Mouse (Mus musculus): Measurements from ENCODE around the gene Arsb.

Gene Arsb

DNA sequence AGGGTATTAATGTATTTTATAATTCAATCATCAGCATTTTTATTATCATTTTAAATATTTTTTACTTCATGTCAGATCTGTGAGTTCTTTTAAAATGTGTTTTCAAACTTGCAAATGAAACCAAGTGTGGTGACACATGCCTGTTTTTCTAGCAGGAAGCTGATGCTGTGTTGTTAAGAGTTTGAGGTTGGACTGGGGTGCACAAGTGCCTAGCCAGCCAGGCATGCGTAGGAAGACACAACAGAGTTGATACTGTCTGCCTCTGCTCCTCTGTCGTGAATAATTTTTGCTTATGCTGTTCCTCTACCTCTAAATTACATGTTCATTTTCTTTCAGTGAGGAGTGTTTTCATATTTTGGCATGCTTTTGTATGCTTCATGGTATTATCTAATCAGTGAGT, 122.7 kb downstream of the Arsb start:
- no peak for DNase-seq

DNA sequence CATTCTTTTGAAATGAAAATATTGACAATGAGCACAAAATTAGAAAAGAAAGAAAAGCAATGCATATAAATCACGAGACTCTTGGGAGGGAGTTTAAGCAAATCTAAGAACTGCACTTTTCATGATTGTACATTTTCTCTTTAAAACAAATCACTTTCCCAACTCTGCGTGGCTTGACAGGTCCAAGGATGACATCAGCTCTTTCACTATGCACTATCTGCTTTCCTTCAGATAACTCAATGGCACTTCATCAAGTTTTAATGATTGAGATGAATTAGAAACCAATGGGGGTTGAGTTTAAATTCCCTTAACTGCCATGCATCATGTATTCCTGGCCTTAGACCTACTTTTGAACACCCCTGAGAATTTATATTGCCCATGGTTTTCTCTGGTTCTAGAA, 124.0 kb downstream of the Arsb start:
- no peak for DNase-seq

DNA sequence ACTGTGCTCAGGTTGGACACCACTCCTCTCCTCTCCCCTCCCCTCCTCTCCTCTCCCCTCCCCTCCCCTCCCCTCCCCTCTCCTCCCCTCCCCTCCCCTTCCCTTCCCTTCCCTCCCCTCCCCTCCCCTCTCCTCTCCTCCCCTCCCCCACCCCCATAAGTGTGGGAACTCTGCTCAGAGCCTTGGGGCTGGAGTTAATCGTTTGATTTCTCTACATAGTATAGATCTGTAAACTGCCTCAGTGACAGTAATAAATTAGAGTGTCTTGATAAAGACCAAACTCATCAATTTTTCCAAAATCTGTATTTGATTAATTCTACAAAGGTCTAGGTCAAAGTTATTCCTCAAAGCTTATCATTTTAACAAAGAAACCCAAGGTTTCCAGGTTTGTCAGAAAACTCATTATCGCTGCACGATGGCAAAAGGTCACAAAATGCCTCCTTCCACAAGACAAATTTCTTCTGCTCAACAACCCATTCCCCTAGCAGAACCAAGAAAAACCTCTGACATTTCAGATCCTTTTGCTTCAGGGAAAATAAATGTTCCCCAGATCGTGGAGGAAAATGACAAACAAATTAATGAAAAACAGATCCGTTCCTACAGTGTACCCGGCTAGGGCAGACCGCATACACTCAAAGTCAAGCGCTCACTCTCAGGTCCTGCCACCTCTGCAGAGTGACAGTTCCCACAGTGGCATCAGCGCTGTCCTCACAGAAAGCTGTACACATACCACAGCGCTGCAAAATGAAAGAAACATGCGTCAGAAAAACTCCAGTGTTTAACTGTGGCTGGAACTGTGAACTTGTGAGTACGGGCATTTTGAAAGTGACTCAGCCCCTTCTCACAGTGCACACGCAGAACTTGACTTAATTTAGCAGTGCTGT, 126.8 kb downstream of the Arsb start:
- DNase-seq: no peak

DNA sequence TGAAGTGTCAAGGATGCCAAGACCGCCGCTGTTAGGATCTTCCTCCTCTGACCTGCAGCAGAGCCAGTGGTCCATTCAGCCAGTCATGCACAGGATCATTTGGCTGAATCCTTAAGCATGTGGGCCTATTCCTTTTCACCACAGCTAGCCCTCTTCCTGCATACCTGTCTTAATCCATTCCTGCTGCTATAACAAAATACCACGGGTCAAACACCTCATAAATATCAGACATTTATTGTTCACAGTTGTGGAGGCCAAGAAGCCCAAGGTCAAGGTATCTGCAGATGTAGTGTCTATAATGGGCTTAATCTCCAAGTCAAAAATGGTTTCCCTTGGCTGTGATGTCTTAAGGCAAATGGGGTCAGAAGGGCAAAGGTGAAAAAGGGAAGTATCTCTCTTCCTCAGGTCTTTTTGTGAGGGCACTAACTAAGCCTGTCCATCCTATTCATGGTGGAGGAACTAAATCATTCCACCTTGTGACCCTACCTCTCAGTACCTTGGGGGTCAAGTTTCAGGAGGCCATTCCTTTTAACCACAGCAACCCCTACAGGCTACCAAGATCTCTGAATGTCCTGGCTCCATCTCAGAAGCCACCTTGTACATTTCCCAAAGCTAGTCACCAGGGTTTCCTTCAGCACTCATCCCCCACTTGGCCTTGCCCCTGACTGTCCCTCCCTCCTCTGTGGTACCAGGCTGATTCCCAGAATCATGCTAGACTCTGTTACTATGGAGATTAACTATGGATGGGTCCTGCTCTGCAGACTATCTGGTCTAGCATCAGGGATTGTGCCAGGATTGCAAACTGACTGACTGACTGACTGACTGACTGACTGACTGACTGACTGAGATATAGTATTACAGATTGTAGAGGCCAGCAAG, 128.2 kb downstream of the Arsb start:
- DNase-seq: no peak

DNA sequence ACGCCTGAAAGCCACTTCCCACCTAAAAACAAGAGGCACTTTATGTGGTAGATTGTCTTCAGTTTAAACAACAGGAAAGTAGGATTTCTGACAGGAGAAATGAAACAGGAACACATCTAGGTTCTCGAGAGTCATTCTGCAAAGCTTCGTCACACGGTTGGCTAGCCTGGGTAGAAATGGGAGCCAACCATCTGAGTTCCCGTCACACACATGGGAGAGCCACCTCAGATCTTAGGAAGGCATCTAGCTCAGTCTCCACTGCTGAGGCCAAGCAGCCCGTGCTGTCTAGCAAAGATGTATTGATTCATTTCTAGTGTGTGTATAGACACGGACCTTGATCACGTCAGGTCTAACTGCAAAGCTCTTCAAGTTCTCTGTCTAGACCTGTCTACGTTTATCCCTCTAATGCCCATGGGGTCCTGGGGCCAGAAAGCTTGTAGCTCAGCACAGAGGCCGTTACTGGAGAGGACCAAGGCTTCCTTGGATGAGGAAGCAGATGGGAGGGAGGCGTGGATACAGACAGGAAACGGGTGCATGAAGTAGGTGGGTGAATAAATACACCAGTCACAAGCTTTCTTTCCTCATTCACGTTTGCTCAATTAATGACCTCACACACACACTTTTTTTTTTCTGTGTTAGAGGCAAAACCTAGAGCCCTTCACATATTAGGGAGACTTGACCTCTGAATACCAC, 129.7 kb downstream of the Arsb start:
- DNase-seq: no peak

DNA sequence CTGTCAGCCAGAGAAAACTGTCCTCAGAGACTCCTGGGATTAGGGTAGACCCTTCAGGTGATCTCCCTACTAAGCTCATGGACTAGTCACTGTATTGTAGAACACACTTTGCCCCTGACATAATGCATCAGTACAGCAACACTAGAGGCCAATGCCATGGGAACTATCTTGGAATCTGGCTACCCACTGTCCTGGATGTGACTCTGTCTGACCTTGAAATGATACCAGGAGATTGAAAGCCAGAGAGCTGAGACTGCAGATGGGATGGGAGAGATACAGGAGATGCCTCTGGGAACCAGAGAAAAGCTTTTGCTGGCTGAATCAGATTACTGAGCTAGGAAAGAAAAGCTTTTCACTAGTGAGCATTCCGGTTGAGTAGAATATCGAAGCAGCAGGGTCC, 130.7 kb downstream of the Arsb start:
- DNase-seq: no peak

DNA sequence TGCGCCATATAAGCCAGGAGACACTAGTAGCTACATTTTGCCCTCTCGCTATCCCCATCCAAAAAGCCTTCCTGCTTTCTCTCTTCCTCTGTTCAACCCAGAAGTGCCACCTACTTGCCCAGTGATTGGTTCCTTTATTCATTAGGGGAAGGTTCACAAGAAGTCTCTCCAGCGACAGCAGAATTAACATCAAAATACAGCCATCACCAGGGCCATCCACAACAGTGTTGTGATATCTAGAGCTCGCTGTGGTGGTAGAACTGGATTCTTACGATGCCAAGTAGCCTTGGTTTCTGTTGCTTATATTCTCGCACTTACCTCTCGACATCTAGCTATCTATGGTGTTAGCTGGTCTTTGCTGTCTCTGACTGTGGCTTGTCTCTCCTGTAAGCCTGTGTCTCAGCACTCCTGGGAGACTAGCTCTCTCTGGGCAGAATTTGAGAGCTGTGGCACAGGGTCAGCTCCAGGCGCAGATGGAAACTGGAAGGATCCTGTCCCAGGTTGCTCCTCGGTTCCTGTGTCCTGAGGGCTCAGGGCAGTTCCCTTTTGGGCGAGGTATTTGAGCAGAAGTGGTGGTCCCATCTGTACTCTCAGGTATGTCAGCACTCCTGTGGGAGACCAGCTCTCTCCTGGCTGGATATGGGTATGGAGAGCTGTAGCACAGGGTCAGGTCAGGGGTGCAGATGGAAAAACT, 135.3 kb downstream of the Arsb start:
- no peak for DNase-seq

DNA sequence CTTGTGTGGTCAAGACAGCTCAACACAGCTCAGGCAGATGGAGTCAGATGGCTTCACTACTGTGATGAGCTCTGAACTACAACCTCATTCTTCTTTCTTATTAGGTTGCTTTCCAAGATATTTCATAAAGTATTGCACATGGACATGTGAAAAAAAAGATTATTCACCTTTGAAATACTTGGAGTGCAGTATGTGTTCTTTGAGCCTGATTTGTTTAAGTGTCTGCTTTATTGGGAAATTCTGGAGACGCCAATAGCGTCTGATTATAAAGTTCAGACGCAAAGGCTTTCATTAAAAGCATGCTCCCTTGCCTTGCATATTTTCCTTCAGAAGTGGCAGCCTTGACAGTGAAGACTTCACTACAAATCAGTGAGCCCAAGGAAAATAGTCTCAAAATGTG, 136.5 kb downstream of the Arsb start:
- no peak for DNase-seq

DNA sequence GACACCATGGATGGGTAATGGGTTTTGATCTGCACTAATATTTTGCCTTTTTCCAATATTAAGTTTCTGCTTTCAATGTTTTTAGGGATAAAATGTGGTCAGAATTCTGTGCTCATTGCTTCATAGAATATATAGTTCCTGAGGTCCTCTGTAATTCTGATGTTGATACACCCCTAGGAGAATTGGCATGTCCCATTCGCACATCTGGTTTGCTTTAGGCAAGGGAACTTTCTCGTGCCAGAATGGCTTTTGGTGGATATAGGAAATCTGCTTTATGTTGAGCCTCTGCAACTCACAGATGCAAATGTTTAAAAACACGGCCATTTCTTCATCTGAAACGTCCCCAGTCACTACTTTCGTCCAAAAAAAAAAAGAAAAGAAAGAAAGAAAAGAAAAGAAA, 138.4 kb downstream of the Arsb start:
- DNase-seq: no peak

DNA sequence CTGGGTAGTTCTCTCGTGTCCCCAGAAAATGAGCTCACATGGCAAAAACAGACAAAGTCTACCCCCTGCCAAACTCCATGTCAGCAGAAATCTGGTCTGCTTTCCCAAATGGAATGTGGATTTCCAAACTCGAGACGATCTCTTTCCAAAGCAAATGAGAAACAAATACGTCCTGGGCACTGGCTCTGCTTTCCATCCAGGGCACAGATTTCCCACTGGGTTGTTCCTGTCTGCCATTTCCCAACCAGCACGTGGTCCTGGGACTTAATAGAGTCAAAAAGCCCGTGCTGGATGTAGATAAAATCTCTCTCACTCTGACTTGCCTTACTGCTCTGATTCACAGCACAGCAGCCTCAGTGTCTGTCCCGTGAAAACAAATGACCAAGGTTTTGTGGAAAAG, 139.6 kb downstream of the Arsb start:
- DNase-seq: peak; percentile 28

DNA sequence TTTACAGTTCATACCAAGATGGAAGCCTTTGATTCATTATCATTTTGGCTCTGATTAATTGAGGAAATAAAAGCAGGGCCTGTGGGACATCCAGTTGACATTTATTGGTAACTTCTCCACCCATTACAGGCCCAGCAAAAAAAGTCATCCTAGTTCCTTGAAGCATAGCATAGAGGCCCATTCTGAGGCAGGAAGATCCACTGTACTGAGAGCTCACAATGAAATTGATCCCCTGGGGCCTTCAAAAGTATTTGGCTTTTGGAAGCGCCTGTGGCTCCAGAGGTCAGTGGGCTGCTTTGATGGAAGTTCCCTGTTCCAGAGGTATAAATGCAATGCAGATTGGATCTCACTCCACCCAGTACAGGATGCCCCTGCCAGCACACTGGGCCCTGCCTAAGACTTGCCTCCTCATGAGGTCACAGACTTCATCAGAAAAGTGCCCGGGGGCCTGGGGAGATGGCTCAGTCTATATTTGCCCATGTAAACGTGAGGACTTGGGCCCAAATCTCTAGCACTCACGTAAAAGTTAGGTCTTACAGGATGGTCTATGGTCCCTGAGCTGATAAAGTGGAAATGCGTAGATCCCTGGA, 141.0 kb downstream of the Arsb start:
- no peak for DNase-seq

DNA sequence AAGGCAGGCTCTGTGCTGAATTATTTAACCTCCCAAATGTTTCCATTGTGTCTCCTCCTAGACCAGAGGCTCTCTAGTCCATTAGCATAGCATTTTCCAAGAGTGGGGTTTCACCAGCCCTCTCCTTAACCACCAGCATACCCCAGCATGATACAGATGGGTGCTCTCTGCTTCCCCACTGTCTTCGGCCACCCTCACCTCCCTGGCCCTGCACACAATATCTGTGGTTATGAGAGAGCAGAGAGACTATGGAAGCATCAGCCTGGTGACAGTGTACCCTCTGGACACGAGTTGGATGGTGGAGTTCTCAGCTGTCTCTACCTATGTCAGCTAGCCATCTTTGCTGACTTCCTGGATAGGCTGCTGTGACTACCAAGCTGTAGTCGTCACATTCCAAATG, 142.8 kb downstream of the Arsb start:
- DNase-seq: no peak

DNA sequence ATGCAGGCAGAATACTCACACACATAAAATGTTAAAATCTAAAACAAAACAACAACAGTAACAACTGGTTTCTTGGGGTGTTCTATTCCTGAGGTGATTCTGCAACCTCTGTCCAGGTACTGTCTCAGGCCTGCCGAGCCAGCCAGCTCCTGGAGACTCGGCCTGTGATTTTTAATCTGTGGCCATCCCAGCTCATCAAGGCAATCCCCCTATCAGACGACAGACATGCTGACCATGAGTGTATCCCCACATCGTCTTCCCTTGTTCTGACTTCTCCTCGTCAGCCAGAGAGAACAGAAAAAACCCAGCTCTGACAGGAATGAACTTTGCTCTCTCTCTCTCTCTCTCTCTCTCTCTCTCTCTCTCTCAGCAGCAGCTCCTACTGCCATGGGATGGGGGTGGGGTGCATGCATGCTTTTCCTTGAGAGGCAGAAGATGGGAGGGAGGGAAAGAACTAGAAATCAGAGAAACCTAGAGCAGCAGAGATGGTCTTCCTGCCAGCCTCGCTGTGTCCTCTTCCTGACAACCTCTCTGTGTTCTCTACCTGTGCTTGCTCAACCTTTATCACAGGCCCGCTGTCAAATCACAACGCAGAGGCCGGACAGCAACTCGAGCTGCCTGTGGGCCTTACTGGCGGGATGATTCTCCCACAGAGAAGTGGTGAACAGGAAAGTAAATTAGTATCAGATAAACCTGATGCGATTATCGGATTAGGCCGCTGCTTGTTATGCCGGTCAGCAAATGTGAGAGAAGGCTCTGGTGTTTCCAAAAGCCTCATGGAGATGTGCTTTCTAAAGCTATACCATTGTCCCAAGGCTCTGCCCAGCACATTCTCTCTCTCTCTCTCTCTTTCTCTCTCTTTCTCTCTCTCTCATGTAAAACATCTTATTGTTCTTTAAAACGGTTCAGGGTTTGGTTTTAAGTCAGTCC, 144.5 kb downstream of the Arsb start:
- peak; percentile 28 for DNase-seq

DNA sequence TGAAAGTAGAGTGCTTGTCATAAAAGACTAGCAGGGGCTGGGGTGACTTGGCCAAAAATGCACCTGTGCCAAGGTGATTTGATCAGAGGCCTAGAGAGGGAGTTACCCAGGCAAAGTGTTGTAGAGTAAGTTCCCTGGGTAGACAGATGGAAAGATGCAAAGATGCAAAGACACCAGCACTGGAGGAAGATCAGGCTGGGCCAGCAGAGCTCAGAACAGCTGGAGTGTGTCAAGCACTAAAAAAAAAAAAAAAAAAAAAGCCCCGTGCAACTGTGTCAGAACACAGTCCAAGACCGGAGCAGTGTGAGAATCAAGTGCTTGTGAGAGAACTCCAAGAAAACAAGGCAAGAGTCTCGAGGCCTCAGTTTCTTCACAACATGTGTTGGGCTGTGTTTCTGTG, 148.1 kb downstream of the Arsb start:
- no peak for DNase-seq

DNA sequence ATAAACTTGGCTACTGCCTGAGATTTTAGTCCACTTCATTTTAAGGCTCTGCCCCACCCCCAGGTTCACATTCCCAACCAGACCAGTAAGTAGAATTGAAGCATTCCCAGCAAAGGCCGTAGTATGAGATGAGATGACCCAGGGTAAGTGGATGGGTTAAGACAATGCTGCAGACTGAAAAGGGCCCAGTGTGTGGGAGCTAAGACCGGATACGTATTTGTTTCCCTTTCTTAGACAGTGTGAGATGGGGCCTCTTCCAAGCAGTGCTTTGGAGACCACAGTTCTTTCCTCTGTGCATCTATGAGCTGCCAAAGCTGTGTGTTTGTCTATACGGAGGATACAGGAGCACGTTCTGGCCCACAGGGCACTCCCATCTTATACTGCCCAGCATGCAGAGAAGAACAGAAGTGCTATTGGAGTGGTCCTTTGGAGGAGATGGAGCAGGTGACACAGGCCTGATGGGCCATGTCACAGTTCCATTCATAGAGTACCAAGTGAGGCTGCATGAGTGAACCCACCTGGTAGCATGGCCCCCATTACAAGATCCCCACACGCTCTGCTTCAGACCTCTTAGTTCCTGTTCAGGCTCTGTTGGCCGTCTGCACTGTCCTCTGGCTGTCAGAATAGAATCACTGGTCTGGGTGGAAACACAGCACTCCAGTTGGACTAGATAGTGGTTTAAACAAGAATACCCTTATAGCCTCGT, 148.8 kb downstream of the Arsb start:
- DNase-seq: no peak

DNA sequence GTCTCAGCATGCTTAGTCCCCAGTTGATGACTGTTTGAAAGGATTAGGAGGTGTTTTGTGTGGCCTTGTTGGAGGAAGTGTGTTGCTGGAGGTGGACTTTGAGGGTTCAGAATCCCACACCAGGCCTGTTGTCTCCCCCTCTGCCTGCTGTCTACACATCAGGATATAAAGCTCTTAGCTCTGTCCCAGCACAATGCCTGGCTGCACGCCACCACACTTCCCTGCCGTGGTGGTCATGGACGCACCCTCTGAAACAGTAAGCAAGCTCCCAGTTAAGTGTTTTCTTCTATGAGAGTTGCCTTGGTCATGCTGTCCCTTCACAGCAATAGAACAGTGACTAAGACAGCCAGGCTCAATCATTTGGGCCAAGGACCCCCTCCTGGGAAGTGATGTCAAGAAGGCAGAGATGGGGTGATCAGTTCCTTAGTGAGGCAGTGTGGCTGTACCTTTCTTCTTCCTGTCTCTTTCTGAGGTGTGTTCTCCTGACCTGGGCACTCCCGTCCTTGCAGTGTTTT, 149.4 kb downstream of the Arsb start:
- DNase-seq: no peak

DNA sequence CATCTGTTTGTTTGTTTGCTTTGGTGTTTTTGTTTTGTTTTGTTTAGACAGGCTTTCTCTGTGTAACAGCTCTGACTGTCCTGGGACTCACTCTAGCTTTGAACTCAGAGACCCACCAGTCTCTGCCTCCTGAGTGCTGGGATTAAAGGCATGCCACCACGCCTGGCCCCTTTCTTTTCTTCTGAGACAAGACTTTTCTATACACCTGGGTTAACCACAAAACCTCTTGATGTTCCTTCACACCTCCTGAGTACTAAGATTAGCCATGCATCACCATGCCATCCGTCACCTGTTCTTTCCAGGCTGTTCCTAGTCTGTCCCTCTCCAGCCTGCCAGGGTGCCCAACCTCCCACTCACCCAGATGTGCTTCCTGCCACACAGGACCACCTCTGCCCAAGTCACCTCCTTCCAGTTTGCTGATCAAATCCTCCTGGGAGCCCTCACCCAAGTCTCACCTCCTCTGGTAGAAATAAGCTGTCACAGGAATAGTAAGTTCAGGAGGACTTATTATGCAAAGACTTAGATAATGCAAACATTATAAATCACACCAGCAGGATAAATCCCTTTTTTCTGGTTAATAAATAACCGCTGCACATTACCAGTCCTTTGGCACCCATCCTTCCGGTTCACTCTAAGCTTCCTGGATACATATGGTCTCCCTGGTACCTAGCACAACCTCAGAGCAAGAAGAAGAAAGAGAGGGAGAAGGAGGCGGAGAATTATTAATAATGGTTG, 150.6 kb downstream of the Arsb start:
- no peak for DNase-seq

DNA sequence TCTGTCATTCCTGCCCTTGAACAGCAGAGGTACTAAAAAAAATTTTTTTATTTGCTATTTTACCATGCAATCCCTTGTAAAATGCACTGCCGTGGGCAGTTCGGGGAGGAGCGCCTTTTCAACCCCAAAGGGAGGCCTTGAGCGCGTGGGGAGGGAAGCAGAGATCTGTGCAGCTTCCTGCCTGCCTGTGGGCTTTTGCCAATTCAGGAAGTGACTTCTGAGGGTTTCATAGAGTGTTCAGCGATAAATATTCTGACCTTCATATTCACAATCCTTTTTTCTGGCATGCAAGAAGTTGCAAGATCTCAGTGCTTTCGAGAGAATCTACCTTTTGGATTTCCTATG, 151.1 kb downstream of the Arsb start:
- peak; percentile 31 for DNase-seq

DNA sequence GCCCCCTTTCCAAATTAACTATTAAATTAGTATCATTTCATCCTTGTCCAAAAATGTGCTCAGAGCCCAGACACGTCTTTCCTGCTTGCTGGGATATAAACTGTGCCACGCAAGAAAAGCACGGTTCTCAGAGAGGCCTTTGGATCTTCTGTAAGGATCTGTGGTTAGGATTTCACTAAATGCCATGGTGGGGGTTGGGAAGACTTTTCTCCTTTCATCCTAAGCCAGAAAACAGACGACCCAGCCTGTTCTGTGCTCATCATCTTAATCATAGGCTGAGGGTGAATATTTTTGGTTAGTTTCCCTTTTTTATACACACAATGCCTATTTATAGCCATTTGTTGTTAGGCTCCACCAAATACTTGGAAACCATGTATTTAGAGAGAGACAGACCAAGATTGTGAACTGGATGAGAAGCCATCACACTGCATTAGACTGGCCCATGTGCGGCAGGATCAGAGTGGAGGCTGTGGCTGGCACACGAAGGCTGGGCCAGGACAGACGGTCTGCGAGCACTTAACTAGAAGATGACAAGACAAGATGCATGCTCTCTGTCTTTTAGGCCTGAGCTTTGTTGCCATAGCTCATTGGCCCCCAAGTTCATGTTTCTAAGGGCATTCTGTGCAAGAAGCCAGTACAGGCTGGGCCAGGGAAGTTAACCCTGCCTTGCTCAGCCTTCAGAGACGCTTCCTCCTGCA, 153.5 kb downstream of the Arsb start:
- DNase-seq: no peak
